Mouse (Mus musculus) monocyte, adult 2 months (primary cell): ENCODE results near the gene Cnst.

ENCODE experiments used
- DNase-seq, 2 experiments: peaks; one replicate each; pipeline ENCODE4 v3.0.0; 2022; ENCODE audit warnings: low spot score in 2 of 2, low read depth in 1 of 2

Gene Cnst

DNA sequence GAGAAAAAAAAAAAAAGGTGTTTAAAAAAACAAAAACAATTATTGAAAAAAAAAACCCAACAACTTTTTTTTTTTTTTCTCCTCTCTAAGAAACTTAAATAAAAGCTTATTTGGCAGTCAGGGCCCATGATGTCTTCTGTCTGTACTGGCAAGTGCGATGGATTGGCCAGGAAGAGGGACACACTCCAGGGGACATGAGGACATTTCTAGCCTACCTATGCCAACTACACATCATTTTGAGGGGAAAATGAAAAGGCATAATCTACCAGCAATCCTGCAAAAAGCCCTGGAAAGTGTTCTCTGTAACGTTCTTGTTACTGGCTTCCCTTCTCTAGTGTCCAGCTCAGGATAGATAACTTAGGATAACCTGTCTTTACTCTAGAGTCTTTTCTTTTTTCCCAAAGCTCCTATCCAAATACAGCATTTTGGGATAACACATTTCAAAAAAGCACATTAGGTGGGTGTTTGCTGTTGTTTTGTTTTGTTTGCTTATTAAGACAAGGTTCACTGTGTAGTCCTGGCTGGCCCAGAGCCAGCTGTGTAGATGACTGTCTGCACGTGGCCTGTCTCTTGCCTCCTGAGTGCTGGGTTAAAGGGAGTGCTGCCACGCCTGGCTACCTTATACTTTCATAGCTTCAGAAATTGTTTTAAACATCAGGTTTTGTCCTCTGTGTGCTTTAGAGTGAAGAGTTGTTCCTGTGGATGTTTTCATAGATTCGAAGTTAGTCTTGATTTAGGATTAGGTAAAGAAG is 7.2 kb downstream of the Cnst start:
- DNase-seq = no peak

DNA sequence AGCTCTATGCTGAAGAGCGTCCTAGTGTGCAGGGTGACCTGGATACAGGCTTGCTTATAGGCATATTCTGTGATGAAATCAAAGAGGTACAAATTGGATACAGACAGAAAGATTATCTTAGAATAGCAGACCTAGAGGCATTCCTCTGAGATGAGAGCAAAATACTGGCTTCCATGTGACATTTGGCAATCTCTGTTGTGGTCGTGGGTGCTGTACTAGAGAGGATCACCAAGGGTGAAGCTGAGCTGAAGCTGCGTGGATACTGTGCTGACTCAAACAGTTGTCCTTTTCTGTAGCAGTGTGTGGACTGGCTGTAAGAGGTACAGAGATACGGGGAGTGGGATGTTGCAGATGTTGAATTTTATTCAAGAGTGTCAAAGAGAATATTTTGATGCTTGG is 7.8 kb downstream of the Cnst start:
- no peak for DNase-seq

DNA sequence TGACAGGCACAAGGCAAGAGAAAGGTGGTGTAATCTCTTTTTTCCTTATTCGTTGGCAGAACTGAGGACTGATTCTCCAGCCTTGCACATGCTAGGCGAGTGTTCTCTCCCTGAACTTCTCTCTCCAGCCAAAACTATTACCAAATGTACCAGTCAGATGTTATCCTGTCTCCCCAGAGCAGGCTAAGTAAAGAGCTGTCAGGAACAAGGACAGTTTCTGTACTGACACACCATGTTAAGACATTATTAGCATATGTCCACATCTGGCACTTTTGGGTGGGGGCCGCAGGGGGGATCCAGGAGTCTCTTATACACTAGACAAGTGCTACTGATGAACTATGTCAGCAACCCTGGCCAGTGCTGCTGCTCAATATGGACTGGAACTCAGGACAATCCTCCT is 10.8 kb downstream of the Cnst start:
- DNase-seq = no peak

DNA sequence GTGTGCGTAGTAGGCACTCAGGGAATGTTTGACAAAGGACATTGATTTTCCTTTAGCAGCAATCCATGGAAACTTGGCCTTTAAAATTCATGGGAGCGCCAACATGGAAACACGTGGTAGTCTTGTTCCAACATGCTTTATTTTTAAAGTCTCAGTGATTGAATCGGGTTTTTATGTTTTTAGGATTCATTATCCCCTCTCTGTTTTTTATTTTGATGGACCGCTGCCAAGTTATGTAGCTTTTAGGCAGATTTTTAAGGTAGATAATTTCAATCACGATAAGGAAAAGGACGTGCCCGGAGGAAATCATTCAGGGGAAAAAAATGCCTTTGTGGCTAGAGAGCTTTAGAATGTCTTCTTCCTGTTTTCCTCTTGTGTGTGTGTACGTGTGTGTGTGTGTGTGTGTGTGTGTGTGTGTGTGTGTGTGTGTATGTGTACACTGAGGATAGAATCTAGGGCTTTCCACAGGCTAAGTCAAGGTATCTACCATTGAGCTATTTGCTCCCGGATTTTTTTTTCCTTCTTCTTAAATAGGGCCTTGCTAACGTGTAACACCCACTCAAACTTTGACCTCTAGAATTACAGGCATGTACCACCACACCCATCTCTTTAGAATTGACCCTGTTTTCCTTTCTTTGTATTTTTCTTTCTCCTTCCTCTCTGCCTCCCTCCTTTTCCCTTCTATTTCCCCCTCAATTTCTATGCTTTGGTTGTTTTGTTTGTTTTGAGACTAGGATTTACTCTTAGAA is 13.4 kb downstream of the Cnst start:
- DNase-seq = no peak

DNA sequence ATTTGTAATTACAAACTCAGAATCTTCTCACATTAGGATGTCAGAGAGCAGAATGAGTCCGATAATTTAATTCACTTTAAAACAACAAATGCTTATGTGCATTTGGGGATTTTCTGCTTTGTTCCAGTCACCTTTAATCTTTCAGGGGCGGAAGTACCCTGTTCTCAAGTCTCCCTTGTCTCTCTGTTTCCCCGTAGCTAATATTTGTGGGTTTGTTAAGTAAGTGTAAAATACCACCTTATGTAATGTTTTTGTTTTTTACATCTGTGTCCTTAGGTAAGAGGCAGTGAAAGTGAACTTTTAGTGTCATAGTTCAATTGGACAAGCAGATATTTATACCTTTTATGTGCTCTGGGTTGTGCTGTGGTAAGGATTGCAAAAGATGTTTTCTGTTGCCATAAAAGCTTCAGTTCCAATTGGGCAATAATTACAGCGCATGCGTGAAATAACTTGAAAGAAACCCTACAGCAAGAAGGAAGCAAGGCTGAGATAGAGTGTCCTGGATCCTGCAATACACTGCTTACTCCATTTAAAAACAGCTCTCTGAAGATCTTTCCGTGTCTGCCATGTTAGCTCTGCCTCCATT is 14.8 kb downstream of the Cnst start:
- no peak for DNase-seq

DNA sequence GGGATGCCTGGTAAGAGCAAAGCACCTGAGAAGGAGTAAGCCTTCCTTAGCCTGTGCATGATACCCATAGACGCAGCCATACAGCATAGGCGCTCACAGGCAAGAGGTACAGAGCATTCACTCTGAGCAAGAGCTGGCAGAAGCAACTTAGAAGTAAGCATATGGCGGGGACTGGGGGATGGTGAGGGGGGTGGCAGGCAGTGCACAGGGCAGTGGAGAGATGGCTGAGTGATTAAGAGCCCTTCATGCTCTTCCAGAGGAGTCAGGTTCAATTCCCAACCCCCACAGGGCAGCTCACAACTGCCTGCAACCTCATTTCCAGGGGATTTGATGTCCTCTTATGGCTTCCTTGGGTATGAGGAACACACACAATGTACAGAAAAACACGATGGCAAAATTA is 17.0 kb downstream of the Cnst start:
- no peak for DNase-seq

DNA sequence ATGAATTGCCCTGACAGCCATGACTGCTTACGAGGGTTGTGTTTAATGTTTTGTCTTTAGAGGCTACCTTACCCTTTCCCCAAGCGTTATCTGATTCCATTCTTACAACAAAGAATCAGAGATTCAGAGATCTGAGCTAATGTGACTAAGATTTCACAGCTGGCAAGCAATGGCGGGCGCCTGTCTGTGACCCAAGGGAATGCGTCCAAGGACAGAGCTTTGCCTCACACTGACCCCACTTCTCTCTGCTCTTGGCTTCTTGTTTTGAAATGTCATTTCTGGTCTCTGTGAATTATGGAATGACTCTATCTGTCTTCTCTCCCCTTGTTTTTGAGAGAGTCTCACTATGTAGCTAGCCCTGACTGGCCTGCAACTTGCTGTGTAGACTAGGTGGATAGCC is 17.8 kb downstream of the Cnst start:
- no peak for DNase-seq

DNA sequence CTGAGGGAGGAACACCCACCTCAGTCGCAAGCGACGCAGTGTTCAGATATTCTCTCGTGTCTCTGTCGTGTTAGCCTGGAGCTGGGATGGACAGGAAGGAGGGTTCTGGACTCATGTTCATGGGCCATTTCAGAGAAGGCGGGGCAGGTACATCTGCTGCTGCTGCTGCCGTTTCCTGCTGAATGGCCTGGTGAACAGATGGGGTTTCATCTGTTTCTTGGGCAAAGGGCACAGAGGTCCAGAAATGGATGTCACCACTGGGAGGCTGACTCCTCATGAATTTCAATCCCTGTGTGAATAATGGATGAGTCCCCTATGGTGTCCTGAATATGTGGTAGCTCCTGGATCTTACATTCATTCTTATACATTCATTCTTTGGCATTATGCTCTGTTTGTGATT is 21.4 kb downstream of the Cnst start:
- DNase-seq = no peak

DNA sequence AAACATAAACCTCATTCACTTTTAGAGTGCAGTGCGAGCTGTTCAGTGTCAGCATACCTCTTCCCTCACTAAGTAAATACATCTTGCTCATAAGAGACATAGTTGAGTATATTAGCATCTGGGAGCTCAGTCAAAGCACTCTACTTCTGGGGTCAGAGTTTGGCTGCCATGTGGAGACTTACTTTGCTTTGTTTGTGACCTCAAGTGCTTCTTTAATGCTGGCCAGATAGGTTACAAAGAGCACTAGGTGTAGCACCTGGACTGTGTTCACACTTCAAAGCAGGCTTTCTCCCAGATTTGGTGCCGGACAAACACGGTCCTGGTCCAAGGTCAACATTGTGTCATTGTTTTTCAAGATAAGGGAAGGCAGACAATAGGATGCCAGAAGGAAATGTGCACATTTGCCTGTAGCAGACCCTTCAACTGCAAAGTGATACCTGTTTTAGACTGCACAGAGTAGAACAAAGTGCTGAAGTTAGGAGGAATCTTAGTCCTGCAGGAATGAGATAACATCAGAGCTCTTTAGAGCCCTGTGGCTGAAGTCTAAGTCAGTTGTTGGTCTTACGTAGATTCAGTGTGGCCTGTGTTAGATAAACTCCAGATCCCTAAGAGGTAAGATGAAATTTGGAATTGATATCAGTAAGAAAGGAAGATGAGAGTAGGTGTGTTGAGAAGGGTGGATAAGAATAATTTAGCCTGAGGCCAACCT is 22.7 kb downstream of the Cnst start:
- no peak for DNase-seq

DNA sequence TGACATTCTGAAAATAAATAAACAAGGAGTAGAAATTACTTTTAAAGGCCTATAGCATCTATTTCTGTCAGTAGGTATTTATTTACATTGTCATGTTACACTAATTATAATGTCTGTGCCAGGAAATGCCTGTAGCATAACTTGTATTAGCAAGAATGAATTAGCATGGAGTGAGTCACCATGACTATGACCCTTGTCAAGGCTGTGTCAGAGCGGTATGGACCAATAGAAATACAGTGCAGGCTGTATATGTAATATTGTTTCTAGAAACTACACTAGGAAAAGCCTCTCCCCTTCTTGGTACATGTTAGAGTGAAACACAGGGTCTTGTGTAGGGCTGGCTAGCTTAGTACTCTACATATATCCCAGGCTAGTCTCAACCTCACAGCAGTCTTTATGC is 24.3 kb downstream of the Cnst start:
- DNase-seq = no peak

DNA sequence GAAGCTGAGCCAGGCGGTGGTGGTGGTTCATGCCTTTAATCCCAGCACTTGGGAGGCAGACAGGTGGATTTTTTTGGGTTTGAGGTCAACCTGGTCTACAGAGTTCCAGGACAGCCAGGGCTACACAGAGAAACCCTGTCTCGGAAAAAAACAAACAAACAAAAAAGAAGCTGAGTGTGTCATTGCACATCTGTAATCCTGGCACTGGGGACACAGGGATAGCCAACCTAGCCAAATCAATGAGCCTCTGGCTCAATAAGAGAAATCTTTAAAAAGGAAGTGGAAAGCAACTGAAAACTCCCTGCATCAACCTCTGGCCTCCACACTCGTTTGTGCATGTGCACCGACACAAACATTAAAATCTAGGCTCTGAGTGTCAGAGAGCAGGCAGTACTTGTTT is 25.5 kb downstream of the Cnst start:
- DNase-seq = no peak

DNA sequence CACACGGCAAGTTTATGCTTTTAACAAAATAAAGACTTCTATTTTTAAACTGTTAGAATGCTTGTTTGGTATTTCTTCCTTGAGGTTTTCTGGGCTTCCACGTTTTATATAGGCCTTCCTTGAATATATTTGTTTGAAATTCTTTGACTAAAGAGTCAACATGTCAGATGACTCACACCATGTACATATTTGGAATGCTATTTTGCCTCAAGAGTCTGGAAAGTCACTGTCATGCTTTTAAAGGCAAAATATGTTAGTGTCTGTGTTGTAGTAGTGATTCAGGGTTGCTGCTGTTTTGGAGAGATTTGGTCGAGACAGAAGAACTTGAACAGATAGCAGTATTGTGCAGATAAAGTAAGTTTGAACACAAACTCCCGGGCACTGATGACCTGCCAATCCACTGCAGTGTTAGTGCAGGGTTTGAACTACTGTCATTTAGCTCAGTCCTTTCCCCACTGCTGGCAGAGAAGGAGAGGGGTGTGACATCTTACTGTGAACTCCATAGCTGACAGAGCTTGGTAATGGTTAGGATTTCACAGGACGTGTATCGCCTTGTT is 27.6 kb downstream of the Cnst start:
- no peak for DNase-seq

DNA sequence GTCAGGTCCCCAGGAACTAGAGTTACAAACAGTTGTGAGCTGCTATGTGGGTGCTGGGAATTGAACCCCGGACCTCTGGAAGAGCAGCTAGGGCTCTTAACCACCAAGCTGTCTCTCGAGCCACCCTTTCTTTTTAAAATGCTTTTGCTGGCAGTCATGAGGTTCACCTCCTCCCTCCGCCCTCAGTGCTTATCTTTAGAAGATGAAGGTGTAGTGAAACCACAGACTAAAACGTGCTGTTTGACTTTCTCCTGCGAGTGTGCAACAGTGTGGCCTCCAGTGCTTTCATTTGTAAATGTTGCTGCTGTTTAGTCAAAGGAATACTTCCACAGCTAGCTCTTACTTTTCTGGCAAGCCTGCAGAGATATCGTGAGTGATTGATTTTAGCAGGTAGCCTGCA is 32.5 kb downstream of the Cnst start:
- DNase-seq = no peak

DNA sequence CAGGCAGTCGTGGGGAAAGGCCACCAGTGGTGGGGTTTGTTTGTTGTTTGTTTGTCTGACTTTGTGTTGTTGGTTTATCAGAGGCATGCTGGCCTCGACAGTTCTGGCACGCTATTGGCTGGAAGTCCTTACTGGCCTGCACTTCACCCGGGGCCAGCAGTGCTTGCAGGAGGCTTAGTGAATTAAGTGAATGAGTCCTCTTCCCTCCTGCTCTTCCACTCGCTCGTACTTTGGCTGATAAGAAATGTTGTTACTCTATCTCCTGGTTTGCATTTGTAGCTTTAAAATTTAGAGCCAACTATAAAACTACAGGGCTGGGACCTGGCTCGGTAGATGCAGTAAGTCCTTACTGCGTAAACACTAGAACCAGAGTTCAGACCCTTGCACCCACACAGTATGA is 34.0 kb downstream of the Cnst start:
- DNase-seq = no peak

DNA sequence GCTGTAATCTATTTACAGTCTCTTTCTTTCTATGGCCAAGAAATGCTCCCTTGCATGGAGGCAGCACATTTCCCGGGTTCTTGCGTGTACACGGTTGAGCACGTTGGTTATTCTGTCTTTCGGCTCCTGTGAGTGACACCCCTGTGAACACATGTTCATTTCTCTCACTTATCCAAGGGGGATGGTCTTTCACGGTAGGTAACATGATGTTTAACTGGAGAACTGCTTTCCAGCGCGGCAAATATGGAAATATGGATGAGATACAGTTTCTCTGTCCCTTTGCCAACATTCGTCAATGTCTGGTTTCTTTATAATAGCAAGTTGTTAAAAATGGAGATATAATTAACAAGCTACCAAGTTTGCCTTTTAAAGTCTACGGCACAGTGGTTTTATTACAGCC is 35.3 kb downstream of the Cnst start:
- DNase-seq = no peak

DNA sequence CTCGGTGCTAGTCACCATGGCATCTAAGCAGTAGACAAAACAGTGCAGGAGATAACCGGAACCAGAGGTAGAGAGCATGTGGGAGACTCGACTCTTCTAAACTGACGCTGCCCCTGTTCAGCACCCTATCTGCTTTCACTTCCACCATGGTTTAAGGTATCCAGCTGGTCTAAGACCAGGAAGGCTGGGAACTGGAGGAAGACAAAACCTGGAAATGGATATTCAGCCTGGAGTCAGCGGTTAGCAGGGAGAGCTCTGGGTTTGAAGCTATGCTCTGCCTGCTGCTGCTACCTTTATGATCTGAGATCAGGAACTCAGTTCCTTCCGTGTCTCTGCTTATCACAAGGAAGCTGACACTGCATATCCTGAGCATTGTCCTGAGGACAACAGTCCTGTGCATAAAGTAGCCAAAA is 35.9 kb downstream of the Cnst start:
- DNase-seq = no peak

DNA sequence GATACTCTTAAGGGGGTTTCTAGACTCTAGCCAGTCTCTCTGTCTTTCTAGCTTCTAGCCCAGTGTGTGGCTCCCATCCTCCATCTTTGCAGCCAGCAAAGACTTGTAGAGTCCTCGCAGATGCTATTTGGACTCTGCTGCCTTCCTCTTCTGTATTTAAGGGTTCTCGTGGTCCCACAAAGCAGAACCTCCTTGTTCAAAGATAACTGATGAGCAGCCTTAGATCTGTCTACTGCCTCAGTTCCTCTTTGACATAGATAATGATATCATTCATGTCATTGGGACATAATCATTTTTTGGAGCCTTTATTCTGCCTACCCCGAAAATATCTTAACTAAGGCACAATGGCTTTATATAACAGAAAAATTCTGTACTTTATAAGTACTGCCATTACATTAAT is 36.9 kb downstream of the Cnst start:
- DNase-seq = no peak

DNA sequence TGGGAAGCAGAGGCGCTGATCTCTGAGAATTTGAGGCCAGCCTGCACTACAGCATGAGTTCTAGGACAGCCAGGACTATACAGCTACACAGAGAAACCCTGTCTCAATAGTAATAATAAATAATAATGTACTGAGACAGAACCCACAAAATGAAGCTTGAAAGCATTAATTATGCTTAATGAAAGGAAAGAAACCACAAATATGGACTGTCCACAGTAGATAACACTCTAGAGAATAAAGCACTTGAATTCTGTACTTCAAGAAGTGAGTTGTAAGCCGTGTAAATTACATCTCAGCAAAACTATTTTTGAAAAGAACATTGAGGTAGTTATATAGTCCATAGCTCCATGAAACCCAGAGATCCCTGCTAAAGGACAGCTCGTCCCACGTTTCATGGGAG is 38.0 kb downstream of the Cnst start:
- DNase-seq = no peak

DNA sequence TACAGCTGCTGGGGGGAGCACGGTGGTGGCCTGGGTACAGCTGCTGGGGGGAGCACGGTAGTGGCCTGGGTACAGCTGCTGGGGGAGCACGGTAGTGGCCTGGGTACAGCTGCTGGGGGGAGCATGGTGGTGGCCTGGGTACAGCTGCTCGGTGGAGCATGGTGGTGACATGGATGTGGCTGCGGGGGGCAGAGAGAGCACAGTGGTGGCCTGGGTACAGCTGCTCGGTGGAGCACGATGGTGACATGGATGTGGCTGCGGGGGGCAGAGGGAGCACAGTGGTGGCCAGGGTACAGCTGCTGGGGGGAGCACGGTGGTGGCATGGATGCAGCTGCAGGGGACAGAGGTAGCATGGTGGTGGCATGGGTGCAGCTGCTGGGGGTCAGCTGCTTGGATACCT is 39.5 kb downstream of the Cnst start:
- DNase-seq = no peak

DNA sequence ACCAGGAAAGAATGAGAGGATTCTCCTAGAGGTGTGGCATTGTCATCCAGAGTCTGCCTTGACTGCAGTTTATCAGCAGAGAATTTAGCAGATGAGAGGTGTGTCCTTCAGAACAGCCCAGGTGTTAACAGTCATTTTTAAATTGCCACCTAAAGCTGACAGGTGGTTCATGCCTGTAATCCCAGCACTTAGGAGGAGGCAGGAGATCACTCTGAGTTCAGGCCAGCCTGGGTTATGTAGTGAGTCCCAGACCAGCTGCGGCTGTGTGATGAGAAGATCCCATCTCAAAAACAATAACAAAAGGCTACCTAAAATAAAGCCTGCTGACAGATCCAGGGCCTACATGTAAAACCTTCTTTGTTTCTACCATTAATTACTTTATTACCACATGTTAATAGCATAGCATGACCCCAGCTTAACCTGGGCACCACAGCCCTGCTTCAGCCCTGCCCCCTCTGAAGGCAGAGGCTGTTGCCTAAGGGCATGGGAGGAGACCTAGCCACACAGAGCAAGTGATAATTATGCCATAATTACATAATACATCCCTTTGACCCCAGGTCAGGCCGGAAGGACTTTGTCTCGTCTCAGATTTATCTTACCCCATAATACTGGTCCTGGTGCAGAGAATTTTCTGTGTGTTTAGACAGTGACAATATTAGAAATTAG is 40.4 kb downstream of the Cnst start:
- DNase-seq = no peak

DNA sequence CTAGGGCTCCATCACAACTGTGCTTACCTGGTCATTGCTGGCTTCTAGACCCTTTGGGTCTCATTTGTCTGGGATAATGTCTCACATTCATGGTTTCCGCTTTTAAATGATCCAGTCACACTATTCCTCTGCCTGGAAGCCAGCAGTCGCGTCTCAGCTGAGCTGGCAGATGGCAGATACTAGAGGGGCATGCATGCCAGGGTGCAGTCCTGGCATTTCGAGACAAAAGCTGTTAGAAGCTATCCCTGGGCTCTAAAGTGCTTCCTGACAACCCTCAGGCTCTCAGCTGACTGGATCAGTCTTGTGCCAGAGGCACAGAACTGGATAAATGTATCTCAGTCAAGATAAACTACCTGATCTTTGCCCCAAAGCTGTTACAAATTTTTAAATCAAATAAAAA is 42.1 kb downstream of the Cnst start:
- DNase-seq = no peak
